Comparison of ENCODE assay signal across 7 mouse cellular contexts in genomic region chr15:78927788-78928457, GRCm38 (mm10). TPM values are rescaled to one million over a fixed set of nuclear protein-coding genes. Genes with fewer than 3 reads are reported as not detected.
DNase-seq lines count a peak whose midpoint lies in the region; ATAC-seq lines count a peak whose summit lies in the region.

No protein-coding gene starts in this region.

- H3K4me2 ChIP-seq in intestine, embryonic 16.5 days (ENCODE audit: low read depth, low read length), result peak overlapping the region; percentile 88
- peak overlapping the region; percentile 95 for H3K4me2 ChIP-seq in liver, embryonic 16.5 days (ENCODE audit: low read depth, low read length)
- peak overlapping the region; percentile 67 for H3K4me2 ChIP-seq in stomach, embryonic 16.5 days (ENCODE audit: low read depth, low read length)

- H3K9me3 ChIP-seq in intestine, embryonic 16.5 days (ENCODE audit: control insufficient read depth, low read length), result no peaks in the 10 kb centered on the region
- no peaks in the 10 kb centered on the region for H3K9me3 ChIP-seq in liver, embryonic 16.5 days (replicated peaks; ENCODE audit: control insufficient read depth, low read length)
- no peaks in the 10 kb centered on the region for H3K9me3 ChIP-seq in stomach, embryonic 16.5 days (replicated peaks; ENCODE audit: control insufficient read depth, low read length)

- DNase-seq in Muller cell, postnatal 12 days (ENCODE audit: inconsistent ontology term), result peak; percentile 87
- DNase-seq in neural tube, embryonic 10.5 days (ENCODE audit: extremely low spot score, low spot score), result peak; percentile 87

- H3K27ac ChIP-seq in intestine, embryonic 16.5 days (ENCODE audit: low read length), result peak overlapping the region; percentile 94
- peak overlapping the region; percentile 75 for H3K27ac ChIP-seq in liver, embryonic 16.5 days (ENCODE audit: low read length)
- H3K27ac ChIP-seq in stomach, embryonic 16.5 days (ENCODE audit: low read length), result peak overlapping the region; percentile 98

- H3K4me1 ChIP-seq in intestine, embryonic 16.5 days (ENCODE audit: control insufficient read depth, insufficient read depth, low read length), result peaks cover 29% of the 10 kb centered on the region
- peaks cover 63% of the 10 kb centered on the region for H3K4me1 ChIP-seq in liver, embryonic 16.5 days (ENCODE audit: control insufficient read depth, low read depth, low read length)
- peaks cover 30% of the 10 kb centered on the region for H3K4me1 ChIP-seq in stomach, embryonic 16.5 days (ENCODE audit: control insufficient read depth, insufficient read depth, low read length)

- peak; percentile 61 for ATAC-seq in common myeloid progenitor, adult 5-6 weeks (replicated peaks; ENCODE audit: low read depth, poor library complexity, severe bottlenecking)
- ATAC-seq in granulocyte monocyte progenitor cell, adult 5-6 weeks (replicated peaks; ENCODE audit: poor library complexity, severe bottlenecking), result peak; percentile 60
- ATAC-seq in intestine, embryonic 16.5 days, result peak; percentile 47
- ATAC-seq in liver, embryonic 16.5 days (ENCODE audit: low read depth), result peak; percentile 5; the same call in 1 of the 2 replicates
- ATAC-seq in stomach, embryonic 16.5 days (ENCODE audit: insufficient read depth, low FRiP score), result peak; percentile 59

- H3K36me3 ChIP-seq in intestine, embryonic 16.5 days (ENCODE audit: control insufficient read depth, insufficient read depth, low read length), result peaks cover 8% of the 10 kb centered on the region; the same call in 1 of the 2 replicates
- no peaks in the 10 kb centered on the region; the same call in 1 of the 2 replicates for H3K36me3 ChIP-seq in liver, embryonic 16.5 days (ENCODE audit: control insufficient read depth, insufficient read depth)
- 0 out of 2 replicates have a peak, but pooled peaks cover 5% of the 10 kb centered on the region for H3K36me3 ChIP-seq in stomach, embryonic 16.5 days (ENCODE audit: control insufficient read depth, insufficient read depth, low read length)

- 1% methylated on average over 28 of the region's 35 CpGs for WGBS in intestine, embryonic 16.5 days
- under 1% methylated on average over 31 of the region's 35 CpGs for WGBS in liver, embryonic 16.5 days (ENCODE audit: insufficient replicate concordance)
- WGBS in stomach, embryonic 16.5 days, result under 1% methylated on average over 30 of the region's 35 CpGs

- peak overlapping the region; percentile 73 for H3K9ac ChIP-seq in intestine, embryonic 16.5 days (ENCODE audit: low read depth, low read length)
- peak overlapping the region; percentile 66 for H3K9ac ChIP-seq in liver, embryonic 16.5 days (ENCODE audit: low read depth, low read length)
- peak overlapping the region; percentile 76 for H3K9ac ChIP-seq in stomach, embryonic 16.5 days (ENCODE audit: low read length)

- no peaks in the 10 kb centered on the region for H3K27me3 ChIP-seq in intestine, embryonic 16.5 days (replicated peaks; ENCODE audit: control insufficient read depth, insufficient read depth, low read length)
- H3K27me3 ChIP-seq in liver, embryonic 16.5 days (ENCODE audit: control insufficient read depth, insufficient read depth, low read depth, low read length), result no peaks in the 10 kb centered on the region
- no peaks in the 10 kb centered on the region for H3K27me3 ChIP-seq in stomach, embryonic 16.5 days (ENCODE audit: control insufficient read depth, insufficient read depth, low read length)

- peak overlapping the region; percentile 56 for H3K4me3 ChIP-seq in intestine, embryonic 16.5 days (ENCODE audit: low read length)
- peak overlapping the region; percentile 63 for H3K4me3 ChIP-seq in liver, embryonic 16.5 days (ENCODE audit: low read depth, low read length)
- peak overlapping the region; percentile 62 for H3K4me3 ChIP-seq in stomach, embryonic 16.5 days (replicated peaks; ENCODE audit: low read length)

RNA-seq across cellular contexts. Expression of gene Lgals1, which starts 1.4 kb away (rescaled TPM):
- total RNA-seq in common myeloid progenitor, adult 5-6 weeks (2017), result 322 and 335 TPM in 2 replicates
- total RNA-seq in granulocyte monocyte progenitor cell, adult 5-6 weeks (2014; fragmentation: Nextera tagmentation), result 677 and 745 TPM in 2 replicates
- 746 and 991 TPM in 2 replicates for total RNA-seq in granulocyte monocyte progenitor cell, adult 5-6 weeks (2017)
- 865 and 927 TPM in 2 replicates for polyA plus RNA-seq in intestine, embryonic 16.5 days (2015; fragmentation: Nextera tagmentation; extraction: Ambion mirVana)
- polyA plus RNA-seq in liver, embryonic 16.5 days (2015; fragmentation: Nextera tagmentation; extraction: Ambion mirVana), result 295 and 318 TPM in 2 replicates
- polyA plus RNA-seq in stomach, embryonic 16.5 days (2015; fragmentation: Nextera tagmentation; extraction: Ambion mirVana), result 1,528 and 1,531 TPM in 2 replicates

RNA-seq across cellular contexts. Expression of gene Nol12, which starts 6.8 kb away (rescaled TPM):
- total RNA-seq in common myeloid progenitor, adult 5-6 weeks (2017), result 27.8 and 29.7 TPM in 2 replicates
- 34.4 and 60.8 TPM in 2 replicates for total RNA-seq in granulocyte monocyte progenitor cell, adult 5-6 weeks (2014; fragmentation: Nextera tagmentation)
- total RNA-seq in granulocyte monocyte progenitor cell, adult 5-6 weeks (2017), result 20.1 and 30.7 TPM in 2 replicates
- polyA plus RNA-seq in intestine, embryonic 16.5 days (2015; fragmentation: Nextera tagmentation; extraction: Ambion mirVana), result 38.1 and 43.7 TPM in 2 replicates
- polyA plus RNA-seq in liver, embryonic 16.5 days (2015; fragmentation: Nextera tagmentation; extraction: Ambion mirVana), result 24.0 and 25.1 TPM in 2 replicates
- polyA plus RNA-seq in stomach, embryonic 16.5 days (2015; fragmentation: Nextera tagmentation; extraction: Ambion mirVana), result 45.6 and 46.9 TPM in 2 replicates

RNA-seq across cellular contexts. Expression of gene Pdxp, which starts 14.2 kb away (rescaled TPM):
- total RNA-seq in common myeloid progenitor, adult 5-6 weeks (2017), result 4.1 and 9.2 TPM in 2 replicates
- 10.6 and 19.8 TPM in 2 replicates for total RNA-seq in granulocyte monocyte progenitor cell, adult 5-6 weeks (2014; fragmentation: Nextera tagmentation)
- total RNA-seq in granulocyte monocyte progenitor cell, adult 5-6 weeks (2017), result 4.0 and 6.4 TPM in 2 replicates
- 2.2 and 6.4 TPM in 2 replicates for polyA plus RNA-seq in intestine, embryonic 16.5 days (2015; fragmentation: Nextera tagmentation; extraction: Ambion mirVana)
- 2.7 and 3.1 TPM in 2 replicates for polyA plus RNA-seq in liver, embryonic 16.5 days (2015; fragmentation: Nextera tagmentation; extraction: Ambion mirVana)
- 5.1 and 5.9 TPM in 2 replicates for polyA plus RNA-seq in stomach, embryonic 16.5 days (2015; fragmentation: Nextera tagmentation; extraction: Ambion mirVana)

RNA-seq across cellular contexts. Expression of gene Triobp, which starts 19.6 kb away (rescaled TPM):
- 25.0 and 35.6 TPM in 2 replicates for total RNA-seq in common myeloid progenitor, adult 5-6 weeks (2017)
- 44.7 and 55.4 TPM in 2 replicates for total RNA-seq in granulocyte monocyte progenitor cell, adult 5-6 weeks (2014; fragmentation: Nextera tagmentation)
- total RNA-seq in granulocyte monocyte progenitor cell, adult 5-6 weeks (2017), result 20.6 and 32.3 TPM in 2 replicates
- 54.3 and 58.7 TPM in 2 replicates for polyA plus RNA-seq in intestine, embryonic 16.5 days (2015; fragmentation: Nextera tagmentation; extraction: Ambion mirVana)
- 18.0 and 20.8 TPM in 2 replicates for polyA plus RNA-seq in liver, embryonic 16.5 days (2015; fragmentation: Nextera tagmentation; extraction: Ambion mirVana)
- polyA plus RNA-seq in stomach, embryonic 16.5 days (2015; fragmentation: Nextera tagmentation; extraction: Ambion mirVana), result 54.2 and 63.6 TPM in 2 replicates

RNA-seq across cellular contexts. Expression of gene Sh3bp1, which starts 28.4 kb away (rescaled TPM):
- 17.4 and 33.3 TPM in 2 replicates for total RNA-seq in common myeloid progenitor, adult 5-6 weeks (2017)
- total RNA-seq in granulocyte monocyte progenitor cell, adult 5-6 weeks (2014; fragmentation: Nextera tagmentation), result 58.0 and 70.8 TPM in 2 replicates
- total RNA-seq in granulocyte monocyte progenitor cell, adult 5-6 weeks (2017), result 19.3 and 29.4 TPM in 2 replicates
- 21.5 and 23.3 TPM in 2 replicates for polyA plus RNA-seq in intestine, embryonic 16.5 days (2015; fragmentation: Nextera tagmentation; extraction: Ambion mirVana)
- 13.1 and 14.2 TPM in 2 replicates for polyA plus RNA-seq in liver, embryonic 16.5 days (2015; fragmentation: Nextera tagmentation; extraction: Ambion mirVana)
- polyA plus RNA-seq in stomach, embryonic 16.5 days (2015; fragmentation: Nextera tagmentation; extraction: Ambion mirVana), result 42.1 and 44.5 TPM in 2 replicates

Comparison
In these comparisons a context has a peak if more than half of its experiments do, and no peak if none do; other contexts are left out.
1. Peak in every context shown above with its lines: DNase-seq, ATAC-seq, H3K4me3 ChIP-seq and H3K27ac ChIP-seq.
2. ATAC-seq: peak in every context shown above with its lines; median percentile 61 in common myeloid progenitor, adult 5-6 weeks; 60 in granulocyte monocyte progenitor cell, adult 5-6 weeks; 59 in stomach, embryonic 16.5 days; 47 in intestine, embryonic 16.5 days; 5 in liver, embryonic 16.5 days.